Mouse (Mus musculus) B cell, adult 2 months (primary cell): ENCODE results near the gene Pde7b.
A peak's percentile ranks its signal among the peaks of the same experiment; 100 is the strongest.

ENCODE experiments used
- DNase-seq, 2 experiments: peaks; one replicate each; pipeline ENCODE4 v3.0.0; 2022

Pde7b gene

GRCm38 (mm10) chr10:20548833-20549710 is 175.8 kb downstream of the Pde7b start:
- DNase-seq: no peak

- peak in 1 of 2 experiments; percentile 3 for DNase-seq
Measured at GRCm38 (mm10) chr10:20547951-20548551, 176.8 kb downstream of the Pde7b start.

GRCm38 (mm10) chr10:20543121-20543520 is 181.8 kb downstream of the Pde7b start:
- DNase-seq: no peak

- no peak for DNase-seq
Measured at GRCm38 (mm10) chr10:20533811-20534210, 191.1 kb downstream of the Pde7b start.

GRCm38 (mm10) chr10:20531921-20532320 is 193.0 kb downstream of the Pde7b start:
- no peak for DNase-seq

- DNase-seq: no peak
Measured at GRCm38 (mm10) chr10:20528544-20529411, 196.1 kb downstream of the Pde7b start.

- no peak for DNase-seq
Measured at GRCm38 (mm10) chr10:20527737-20528136, 197.1 kb downstream of the Pde7b start.

GRCm38 (mm10) chr10:20518529-20518889 is 206.4 kb downstream of the Pde7b start:
- no peak for DNase-seq

GRCm38 (mm10) chr10:20517756-20518528 is 206.9 kb downstream of the Pde7b start:
- DNase-seq: peak; percentile 56 to 61

- no peak for DNase-seq
Measured at GRCm38 (mm10) chr10:20513891-20514290, 211.0 kb downstream of the Pde7b start.

GRCm38 (mm10) chr10:20513461-20513860 is 211.4 kb downstream of the Pde7b start:
- no peak for DNase-seq

- no peak for DNase-seq
Measured at GRCm38 (mm10) chr10:20509819-20510218, 215.1 kb downstream of the Pde7b start.

- DNase-seq: no peak
Measured at GRCm38 (mm10) chr10:20508497-20508896, 216.4 kb downstream of the Pde7b start.

- DNase-seq: no peak
Measured at GRCm38 (mm10) chr10:20507732-20508412, 217.0 kb downstream of the Pde7b start.

- no peak for DNase-seq
Measured at GRCm38 (mm10) chr10:20507069-20507468, 217.8 kb downstream of the Pde7b start.

- no peak for DNase-seq
Measured at GRCm38 (mm10) chr10:20505454-20505853, 219.4 kb downstream of the Pde7b start.

- DNase-seq: peak in 1 of 2 experiments; percentile 19
Measured at GRCm38 (mm10) chr10:20504800-20505199, 220.1 kb downstream of the Pde7b start.

- no peak for DNase-seq
Measured at GRCm38 (mm10) chr10:20503265-20504025, 221.4 kb downstream of the Pde7b start.

GRCm38 (mm10) chr10:20501221-20501620 is 223.7 kb downstream of the Pde7b start:
- DNase-seq: no peak

GRCm38 (mm10) chr10:20495051-20495450 is 229.8 kb downstream of the Pde7b start:
- DNase-seq: no peak

GRCm38 (mm10) chr10:20493826-20494455 is 230.9 kb downstream of the Pde7b start:
- no peak for DNase-seq
